Mouse (Mus musculus) thymus, adult 2 months (tissue): Measurements from ENCODE around the gene Kcnk1. TPM values are rescaled to one million over a fixed set of nuclear protein-coding genes. Genes with fewer than 3 reads are reported as not detected.
A peak's percentile ranks its signal among the peaks of the same experiment; 100 is the strongest.

ENCODE experiments used
- DNase-seq: peaks from one replicate; pipeline ENCODE4 v3.0.0; 2021
- H3K27ac ChIP-seq: fragments of 200-500 bp; 2 replicates; pipeline ENCODE4 v1.5.1; 2012; ENCODE audit warnings: low read length, control low read depth; ENCODE audit not compliant: control insufficient read depth, insufficient read depth
- H3K27me3 ChIP-seq: fragments of 200-500 bp; 2 replicates; pipeline ENCODE4 v1.6.1; 2012; ENCODE audit warnings: mild to moderate bottlenecking, low read length, moderate library complexity, mixed read lengths; ENCODE audit not compliant: control insufficient read depth, insufficient read depth
- H3K36me3 ChIP-seq: fragments of 200-500 bp; 2 replicates; pipeline ENCODE4 v1.6.1; 2012; ENCODE audit warnings: mild to moderate bottlenecking, low read length, moderate library complexity; ENCODE audit not compliant: control insufficient read depth, insufficient read depth
- H3K4me1 ChIP-seq: fragments of 200-500 bp; replicated peaks from 2 replicates; pipeline ENCODE4 v1.6.1; 2012; ENCODE audit warnings: low read length; ENCODE audit not compliant: control insufficient read depth, insufficient read depth
- H3K4me3 ChIP-seq: fragments of 200-500 bp; 2 replicates; pipeline ENCODE4 v1.5.1; 2012; ENCODE audit warnings: mild to moderate bottlenecking, low read length, control low read depth, moderate library complexity; ENCODE audit not compliant: control insufficient read depth, insufficient read depth
- CTCF ChIP-seq: fragments of 200-500 bp; IDR thresholded peaks from 2 replicates; pipeline ENCODE4 v1.5.1; 2012; ENCODE audit warnings: mild to moderate bottlenecking, control low read depth, low read length, moderate library complexity, borderline replicate concordance; ENCODE audit not compliant: control insufficient read depth, poor library complexity, insufficient read depth; ENCODE audit errors: extremely low read depth
- POLR2A ChIP-seq: fragments of 200-500 bp; IDR thresholded peaks from 2 replicates; pipeline ENCODE4 v1.6.1; 2012; ENCODE audit warnings: mild to moderate bottlenecking, low read length, control low read depth, moderate library complexity; ENCODE audit not compliant: control insufficient read depth, poor library complexity, insufficient read depth; ENCODE audit errors: extremely low read depth
- WGBS: fragments of 180-500 bp; shearing (Covaris S2); methylation state at CpG from one replicate; pipeline ENCODE4 v1.1.7; 2018; 5-methylcytosine and 5-hydroxymethylcytosine counted together
- polyA plus RNA-seq: library from polyadenylated mRNA; depleted of rRNA; stranded (reverse); fragments of >200 nt; gene quantifications from 2 replicates; pipeline ENCODE4 v1.2.3, GENCODE M21; 2012; rRNA removed

The Kcnk1 gene
- polyA plus RNA-seq, 1 experiment = 1.6 TPM

DNA sequence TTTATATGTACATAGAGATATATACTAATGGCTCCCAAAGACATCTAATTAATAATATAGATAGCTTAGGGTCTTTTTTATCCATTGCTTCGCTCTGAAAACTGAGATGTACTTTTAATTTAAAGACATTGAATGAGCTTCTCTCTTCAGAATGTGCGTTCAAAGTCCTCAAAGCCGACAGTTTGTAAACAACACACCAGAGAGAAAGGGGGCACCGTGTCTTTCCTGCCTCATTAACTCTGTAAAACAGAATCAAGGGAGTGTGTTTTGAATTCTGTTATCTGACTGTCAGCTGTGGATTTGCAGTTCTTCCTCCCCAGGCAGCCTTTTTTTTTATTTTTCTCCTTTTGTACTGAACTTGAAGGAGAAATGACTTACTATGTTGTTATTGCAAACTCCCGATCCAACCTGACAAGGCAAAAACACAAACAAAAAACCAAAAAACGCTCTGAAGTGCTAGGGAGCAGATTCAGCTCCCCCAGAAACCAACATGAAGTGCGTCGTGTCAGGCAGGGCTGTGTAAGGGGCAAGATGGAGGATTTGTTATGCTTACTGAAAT, 69.7 kb downstream of the Kcnk1 start:
- H3K27me3 ChIP-seq = no peaks in the 10 kb centered on the region
- DNase-seq = no peak
- no peak overlapping the region for H3K4me3 ChIP-seq
- WGBS = 77% methylated on average over 8 of the region's 8 CpGs
- no peak for TF ChIP-seq CTCF
- H3K36me3 ChIP-seq = no peaks in the 10 kb centered on the region
- no peaks in the 10 kb centered on the region for H3K4me1 ChIP-seq
- H3K27ac ChIP-seq = no peak overlapping the region

DNA sequence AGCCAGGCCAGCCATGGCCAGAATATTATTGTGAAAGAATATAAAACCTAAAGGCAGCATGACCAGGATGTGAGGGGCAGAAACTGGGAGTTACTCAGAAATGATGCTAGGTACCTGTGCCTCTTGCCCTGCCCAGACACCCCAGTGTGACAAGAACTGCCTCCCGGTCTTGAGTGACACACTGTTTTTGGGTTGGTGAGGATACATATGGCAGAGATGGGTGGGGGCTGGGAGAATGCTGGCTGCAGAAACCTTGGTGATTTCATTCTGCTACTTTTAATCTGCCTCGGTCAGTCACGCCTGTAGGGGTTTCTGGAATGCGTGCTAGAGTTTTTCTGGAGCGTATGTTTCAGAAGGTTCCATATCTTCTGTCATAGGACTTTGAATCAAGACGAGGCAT, 72.3 kb downstream of the Kcnk1 start:
- TF ChIP-seq CTCF (no peak), POLR2A (no peak)
- H3K27ac ChIP-seq = no peak overlapping the region
- H3K27me3 ChIP-seq = no peaks in the 10 kb centered on the region
- no peak overlapping the region for H3K4me3 ChIP-seq
- 83% methylated on average over 6 of the region's 6 CpGs for WGBS
- H3K4me1 ChIP-seq = no peaks in the 10 kb centered on the region
- DNase-seq = no peak
- H3K36me3 ChIP-seq = no peaks in the 10 kb centered on the region

DNA sequence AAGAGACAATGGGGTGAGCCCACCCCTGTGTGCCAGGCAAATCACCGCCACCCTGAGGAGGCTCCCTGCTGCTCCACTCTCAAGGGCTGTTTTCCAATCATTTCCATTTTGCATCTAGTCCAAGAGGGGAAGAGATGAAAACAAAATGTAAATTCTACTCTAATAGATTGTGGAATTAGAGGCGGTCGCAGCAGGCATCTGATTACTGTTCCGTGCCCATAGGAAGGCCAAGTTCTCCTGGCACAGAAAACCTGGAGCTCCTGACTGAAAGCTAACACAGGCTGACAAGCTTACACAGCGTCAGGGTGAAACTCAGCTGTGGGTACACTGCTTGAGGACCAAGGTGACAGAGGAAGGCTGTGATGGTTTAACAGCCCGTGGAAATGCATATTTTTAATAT, 73.2 kb downstream of the Kcnk1 start:
- WGBS = 90% methylated on average over 6 of the region's 6 CpGs
- Histone ChIP-seq H3K27me3 (no peaks in the 10 kb centered on the region), H3K36me3 (no peaks in the 10 kb centered on the region), H3K4me3 (no peak overlapping the region), H3K27ac (no peak overlapping the region), H3K4me1 (no peaks in the 10 kb centered on the region)
- no peak for DNase-seq
- TF ChIP-seq POLR2A = no peak
- TF ChIP-seq CTCF = no peak

DNA sequence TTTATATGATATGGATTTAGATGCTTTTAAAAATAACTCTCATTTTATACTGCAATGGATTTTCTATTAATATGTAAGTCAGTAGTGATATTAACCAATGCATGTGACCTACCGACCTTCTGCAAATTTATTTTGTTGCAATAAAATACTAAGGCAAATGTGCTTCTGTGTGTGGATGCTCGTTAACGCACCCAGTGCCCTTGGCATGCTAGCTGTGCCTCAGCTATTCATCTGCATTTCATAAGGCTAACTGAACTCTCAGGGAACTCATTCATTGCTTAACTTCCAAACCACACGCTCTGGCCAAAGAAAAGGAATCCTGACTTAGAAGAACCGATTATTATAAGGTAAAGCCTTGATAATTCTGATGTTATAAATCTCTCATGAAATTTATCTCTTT, 77.7 kb downstream of the Kcnk1 start:
- no peak overlapping the region for H3K27ac ChIP-seq
- H3K36me3 ChIP-seq = no peaks in the 10 kb centered on the region
- DNase-seq = no peak
- no peak for TF ChIP-seq POLR2A
- no peak for TF ChIP-seq CTCF
- H3K4me3 ChIP-seq = no peak overlapping the region
- no peaks in the 10 kb centered on the region for H3K27me3 ChIP-seq
- no peaks in the 10 kb centered on the region for H3K4me1 ChIP-seq
- 93% methylated on average over 5 of the region's 5 CpGs for WGBS

DNA sequence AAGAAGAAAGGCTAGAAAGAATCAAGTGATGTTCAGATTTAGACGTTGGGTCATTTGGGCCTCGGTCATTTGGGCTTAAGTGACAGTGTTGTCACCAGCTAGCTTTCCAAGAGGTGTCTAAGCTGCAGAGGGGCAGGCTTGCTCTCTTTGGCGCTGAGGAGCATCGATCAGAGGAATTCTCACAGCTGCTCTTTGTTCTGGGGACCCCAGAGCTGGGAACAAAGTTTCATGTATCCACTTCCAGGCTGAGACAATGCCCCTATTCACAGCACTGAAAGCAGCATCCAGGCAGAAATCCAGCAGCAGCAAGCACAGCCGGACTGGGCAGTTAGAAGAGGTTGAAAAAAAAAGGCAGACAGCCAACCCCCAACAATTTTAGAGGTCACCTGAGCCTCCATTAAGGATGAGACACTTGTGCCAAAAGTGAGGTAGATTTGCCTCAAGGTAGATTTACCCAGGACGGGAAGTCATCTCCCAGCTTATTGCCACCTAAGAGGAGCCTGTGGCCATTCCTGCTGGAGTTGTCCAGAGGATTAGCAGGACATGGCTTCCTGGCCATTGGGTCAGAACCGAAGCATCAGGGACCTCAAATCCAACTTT, 78.3 kb downstream of the Kcnk1 start:
- no peak for DNase-seq
- Histone ChIP-seq H3K4me1 (no peaks in the 10 kb centered on the region), H3K4me3 (no peak overlapping the region), H3K36me3 (no peaks in the 10 kb centered on the region), H3K27ac (no peak overlapping the region), H3K27me3 (no peaks in the 10 kb centered on the region)
- WGBS = 82% methylated on average over 7 of the region's 7 CpGs
- TF ChIP-seq POLR2A (no peak), CTCF (no peak)

DNA sequence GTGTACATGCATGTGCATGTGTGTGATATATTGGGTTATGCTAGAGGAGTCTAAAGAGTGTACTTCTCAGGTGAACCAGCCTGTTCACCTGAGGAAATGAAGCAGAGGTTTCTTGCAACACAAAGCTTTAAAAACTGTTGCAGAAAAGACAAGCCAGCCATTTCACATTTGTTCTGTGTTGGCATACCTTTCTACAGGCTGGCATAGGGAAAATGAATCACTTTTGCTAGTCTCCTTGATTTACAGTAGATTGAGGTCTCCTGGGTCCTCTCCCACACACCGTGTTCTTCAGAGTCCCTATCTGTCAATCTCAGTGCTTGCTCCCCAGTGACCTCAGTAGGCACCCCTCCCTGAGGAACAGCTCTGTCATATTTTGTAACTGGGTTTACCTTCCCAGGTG, 79.1 kb downstream of the Kcnk1 start:
- Histone ChIP-seq H3K36me3 (no peaks in the 10 kb centered on the region), H3K27me3 (no peaks in the 10 kb centered on the region), H3K4me3 (no peak overlapping the region), H3K27ac (no peak overlapping the region), H3K4me1 (no peaks in the 10 kb centered on the region)
- no peak for TF ChIP-seq POLR2A
- no peak for TF ChIP-seq CTCF
- WGBS = 84% methylated on average over 1 of the region's 1 CpGs
- DNase-seq = no peak

DNA sequence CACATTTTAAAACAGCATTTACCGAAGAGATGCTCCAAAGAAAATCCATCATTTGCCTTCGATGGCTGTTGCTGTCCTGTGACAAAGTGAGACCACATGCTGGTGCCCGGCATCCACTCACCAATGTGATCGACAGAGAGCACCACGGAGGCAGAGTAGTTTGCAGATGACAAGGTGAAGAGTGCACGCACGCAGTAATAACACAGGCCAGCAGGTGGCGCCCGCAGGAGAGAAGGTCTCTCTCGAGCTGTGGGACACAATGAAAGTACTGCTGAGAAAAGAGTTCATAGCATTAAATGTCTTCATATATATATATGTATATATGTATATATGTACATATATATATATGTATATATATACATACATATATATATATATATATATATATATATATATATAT, 80.4 kb downstream of the Kcnk1 start:
- no peaks in the 10 kb centered on the region for H3K36me3 ChIP-seq
- WGBS = 14% methylated on average over 10 of the region's 10 CpGs

More for the DNA sequence above, 80.4 kb downstream of the Kcnk1 start:
- no peaks in the 10 kb centered on the region for H3K4me1 ChIP-seq
- no peaks in the 10 kb centered on the region for H3K27me3 ChIP-seq
- peak; percentile 74; the same call in 1 of the 2 replicates for TF ChIP-seq CTCF
- TF ChIP-seq POLR2A = no peak
- H3K4me3 ChIP-seq = no peak overlapping the region
- no peak overlapping the region for H3K27ac ChIP-seq
- peak; percentile 70 for DNase-seq

Other genes starting within 250 kb of the Kcnk1 start
- gene Pcnx2, start 96.9 kb upstream of the Kcnk1 start, polyA plus RNA-seq = 0.19 and 0.34 TPM in 2 replicates
- 0.03 TPM in 2 replicates for gene Map3k21, start 84.7 kb upstream of the Kcnk1 start, polyA plus RNA-seq